In the genomic region with DNA sequence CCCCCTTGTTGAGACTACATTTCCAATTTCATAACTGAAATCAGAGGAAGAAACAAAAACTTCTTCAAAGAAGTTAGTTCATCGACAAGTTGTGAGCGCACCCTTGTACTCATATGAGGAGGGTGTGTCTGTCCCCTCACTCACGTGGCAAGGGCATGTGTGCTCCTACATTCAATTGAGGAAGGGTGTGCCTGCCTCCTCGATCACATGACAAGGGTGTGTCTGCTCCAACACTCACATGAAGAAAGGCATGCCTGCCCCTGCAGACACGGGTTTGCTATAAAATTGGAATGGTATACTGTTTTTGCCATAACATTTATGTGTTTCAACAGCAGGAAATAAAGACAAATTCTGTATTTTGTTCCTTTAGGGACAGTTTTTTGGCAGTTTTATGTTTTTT, we compare ENCODE assay signal across 24 mouse cellular contexts.
"Had no signal": no experiment of that assay in that cellular context is flagged by ENCODE, and none has a peak within 500 bp of the region (broad histone marks: within the 10 kb centered on the region; RNA-seq: fewer than 3 reads in every experiment).

No protein-coding gene starts in this region.

- H3K27me3 ChIP-seq: kidney, embryonic 15.5 days; liver, embryonic 12.5 days; liver, embryonic 15.5 days; lung, embryonic 15.5 days; midbrain, embryonic 15.5 days; neural tube, embryonic 12.5 days; neural tube, embryonic 15.5 days had no signal

- H3K9ac ChIP-seq: kidney, embryonic 15.5 days; limb, embryonic 13.5 days; liver, embryonic 12.5 days; liver, embryonic 15.5 days; lung, embryonic 15.5 days; midbrain, embryonic 15.5 days; neural tube, embryonic 12.5 days; neural tube, embryonic 15.5 days had no signal

- H3K4me3 ChIP-seq: kidney, embryonic 15.5 days; limb, embryonic 10.5 days; limb, embryonic 13.5 days; liver, embryonic 12.5 days; liver, embryonic 15.5 days; lung, embryonic 15.5 days; midbrain, embryonic 15.5 days; neural tube, embryonic 12.5 days; neural tube, embryonic 15.5 days had no signal

- ATAC-seq: liver, embryonic 12.5 days; midbrain, embryonic 15.5 days had no signal

- H3K4me1 ChIP-seq: liver, embryonic 12.5 days; liver, embryonic 15.5 days; lung, embryonic 15.5 days; midbrain, embryonic 15.5 days; neural tube, embryonic 12.5 days; neural tube, embryonic 15.5 days had no signal

- H3K4me2 ChIP-seq: kidney, embryonic 15.5 days; limb, embryonic 13.5 days; liver, embryonic 12.5 days; liver, embryonic 15.5 days; lung, embryonic 15.5 days; midbrain, embryonic 11.5 days; midbrain, embryonic 15.5 days; neural tube, embryonic 12.5 days; neural tube, embryonic 15.5 days had no signal

- H3K27ac ChIP-seq: kidney, embryonic 15.5 days; limb, embryonic 10.5 days; limb, embryonic 13.5 days; liver, embryonic 12.5 days; liver, embryonic 15.5 days; lung, embryonic 15.5 days; midbrain, embryonic 15.5 days; neural tube, embryonic 12.5 days; neural tube, embryonic 15.5 days; stomach, postnatal 0 days had no signal

- DNase-seq: kidney, adult 11 months; kidney, adult 8-10 months; kidney, postnatal 10 days; kidney, postnatal 4 days; liver; lung, adult 18-20 months; lung, postnatal 10 days; lung, postnatal 4 days; right cerebral cortex, adult 18-20 months; right cerebral cortex, postnatal 14 days; right cerebral cortex, postnatal 4 days; thymus, adult 2 months; thymus, postnatal 25 days had no signal

- H3K9me3 ChIP-seq: kidney, embryonic 15.5 days; limb, embryonic 10.5 days; limb, embryonic 13.5 days; liver, embryonic 12.5 days; liver, embryonic 15.5 days; lung, embryonic 15.5 days; midbrain, embryonic 15.5 days; neural tube, embryonic 12.5 days; neural tube, embryonic 15.5 days had no signal

- H3K36me3 ChIP-seq: kidney, embryonic 15.5 days; limb, embryonic 10.5 days; limb, embryonic 13.5 days; liver, embryonic 12.5 days; liver, embryonic 15.5 days; lung, embryonic 15.5 days; midbrain, embryonic 15.5 days; neural tube, embryonic 12.5 days; neural tube, embryonic 15.5 days had no signal
